Mouse (Mus musculus) stomach, embryonic 16.5 days (tissue): ENCODE data around the gene Cldn12. TPM values are rescaled to one million over a fixed set of nuclear protein-coding genes. Genes with fewer than 3 reads are reported as not detected.
A peak's percentile ranks its signal among the peaks of the same experiment; 100 is the strongest.

Experiments used
- ATAC-seq: fragments of 200-750 bp; cut with Nextera tagmentation; 2 replicates; pipeline ENCODE4 v1.8.0; 2017; ENCODE audit warnings: moderate number of reproducible peaks, moderate TSS enrichment; ENCODE audit not compliant: insufficient read depth, low FRiP score
- H3K27ac ChIP-seq: fragments of 300-500 bp; sonication (generic); 2 replicates; pipeline ENCODE4 v1.5.1; 2014; ENCODE audit warnings: low read length
- H3K27me3 ChIP-seq: fragments of 300-500 bp; sonication (generic); 2 replicates; pipeline ENCODE4 v1.6.1; 2014; ENCODE audit warnings: low read length, control low read depth, mixed read lengths; ENCODE audit not compliant: control insufficient read depth, insufficient read depth
- H3K36me3 ChIP-seq: fragments of 300-500 bp; sonication (generic); 2 replicates; pipeline ENCODE4 v1.6.1; 2014; ENCODE audit warnings: low read length; ENCODE audit not compliant: control insufficient read depth, insufficient read depth
- H3K4me1 ChIP-seq: fragments of 300-500 bp; sonication (generic); 2 replicates; pipeline ENCODE4 v1.6.1; 2014; ENCODE audit warnings: low read length, control low read depth, mixed read lengths; ENCODE audit not compliant: control insufficient read depth, insufficient read depth
- H3K4me2 ChIP-seq: fragments of 300-500 bp; sonication (generic); 2 replicates; pipeline ENCODE4 v1.6.1; 2014; ENCODE audit warnings: low read depth, low read length, mixed read lengths
- H3K4me3 ChIP-seq: fragments of 300-500 bp; sonication (generic); replicated peaks from 2 replicates; pipeline ENCODE4 v1.5.1; 2014; ENCODE audit warnings: mild to moderate bottlenecking, low read length
- H3K9ac ChIP-seq: fragments of 300-500 bp; sonication (generic); 2 replicates; pipeline ENCODE4 v1.6.1; 2014; ENCODE audit warnings: low read length
- H3K9me3 ChIP-seq: fragments of 300-500 bp; sonication (generic); replicated peaks from 2 replicates; pipeline ENCODE4 v1.6.1; 2016; ENCODE audit warnings: low read length, control low read depth; ENCODE audit not compliant: control insufficient read depth
- WGBS: fragments of 180-500 bp; shearing (Covaris S2); extraction: QIAGEN DNeasy Blood & Tissue Kit; methylation state at CpG from one replicate; pipeline ENCODE4 v1.1.7; 2014; 5-methylcytosine and 5-hydroxymethylcytosine counted together
- polyA plus RNA-seq: library from polyadenylated mRNA; unstranded; fragments of >200 nt; fragmentation: Nextera tagmentation; extraction: Ambion mirVana; gene quantifications from 2 replicates; pipeline ENCODE4 v1.2.1, GENCODE M21; 2015

The Cldn12 gene
- 23.5 and 27.0 TPM in 2 replicates for polyA plus RNA-seq

GRCm38 (mm10) chr5:5514196-5515076 is at the start of gene Cldn12:
Gene Cldn12 (minus strand): TSS chr5:5514958.
- Histone ChIP-seq H3K9me3 (no peaks in the 10 kb centered on the region), H3K9ac (peak within 1 kb of the TSS; percentile 90), H3K27me3 (no peaks in the 10 kb centered on the region), H3K36me3 (no peaks in the 10 kb centered on the region), H3K4me2 (peak within 1 kb of the TSS; percentile 89), H3K4me3 (peak within 1 kb of the TSS; percentile 91), H3K27ac (peak within 1 kb of the TSS; percentile 92), H3K4me1 (no peaks in the 10 kb centered on the region)
- peak; percentile 96 for ATAC-seq
- WGBS = under 1% methylated on average over 79 of the region's 79 CpGs

GRCm38 (mm10) chr5:5562435-5562834 is 47.7 kb upstream of the Cldn12 start:
- H3K36me3 ChIP-seq = no peaks in the 10 kb centered on the region
- H3K27ac ChIP-seq = no peak overlapping the region
- H3K4me1 ChIP-seq = no peaks in the 10 kb centered on the region
- no peaks in the 10 kb centered on the region for H3K27me3 ChIP-seq
- WGBS = 81% methylated on average over 3 of the region's 3 CpGs
- H3K4me3 ChIP-seq = no peak overlapping the region
- no peaks in the 10 kb centered on the region for H3K9me3 ChIP-seq
- H3K9ac ChIP-seq = no peak overlapping the region
- no peak for ATAC-seq
- no peak overlapping the region for H3K4me2 ChIP-seq

- no peaks in the 10 kb centered on the region for H3K9me3 ChIP-seq
- no peak overlapping the region for H3K9ac ChIP-seq
- no peaks in the 10 kb centered on the region for H3K4me1 ChIP-seq
- no peak for ATAC-seq
- no peak overlapping the region for H3K4me3 ChIP-seq
- no peaks in the 10 kb centered on the region for H3K27me3 ChIP-seq
- no peak overlapping the region for H3K4me2 ChIP-seq
- 66% methylated on average over 4 of the region's 4 CpGs for WGBS
- no peaks in the 10 kb centered on the region for H3K36me3 ChIP-seq
- no peak overlapping the region for H3K27ac ChIP-seq
Observed at GRCm38 (mm10) chr5:5561041-5561706, 46.4 kb upstream of the Cldn12 start.

- Histone ChIP-seq H3K4me1 (no peaks in the 10 kb centered on the region), H3K4me3 (peak overlapping the region; percentile 91), H3K9me3 (no peaks in the 10 kb centered on the region), H3K9ac (peak overlapping the region; percentile 90), H3K4me2 (peak overlapping the region; percentile 52), H3K27ac (peak overlapping the region; percentile 51; the same call in 1 of the 2 replicates), H3K36me3 (peaks cover under 1% of the 10 kb centered on the region), H3K27me3 (no peaks in the 10 kb centered on the region)
- 34% methylated on average over 8 of the region's 8 CpGs for WGBS
- ATAC-seq = no peak
Observed at GRCm38 (mm10) chr5:5559798-5560197, 45.0 kb upstream of the Cldn12 start.

- no peaks in the 10 kb centered on the region for H3K27me3 ChIP-seq
- under 1% methylated on average over 43 of the region's 43 CpGs for WGBS
Observed at GRCm38 (mm10) chr5:5559079-5559740, 44.5 kb upstream of the Cldn12 start, which contains the start of gene Gtpbp10. Gene Gtpbp10 (minus strand): TSS chr5:5559538.

GRCm38 (mm10) chr5:5551110-5551509 is 36.4 kb upstream of the Cldn12 start:
- H3K36me3 ChIP-seq = peaks cover 21% of the 10 kb centered on the region
- ATAC-seq = no peak
- no peaks in the 10 kb centered on the region for H3K9me3 ChIP-seq
- H3K4me1 ChIP-seq = no peaks in the 10 kb centered on the region
- WGBS = 85% methylated on average over 1 of the region's 1 CpGs
- H3K9ac ChIP-seq = no peak overlapping the region
- no peaks in the 10 kb centered on the region for H3K27me3 ChIP-seq
- H3K4me2 ChIP-seq = no peak overlapping the region
- H3K4me3 ChIP-seq = no peak overlapping the region
- H3K27ac ChIP-seq = no peak overlapping the region

More at GRCm38 (mm10) chr5:5559079-5559740, 44.5 kb upstream of the Cldn12 start, which contains the start of gene Gtpbp10:
- peak within 1 kb of the TSS; percentile 52 for H3K4me2 ChIP-seq
- no peaks in the 10 kb centered on the region for H3K4me1 ChIP-seq
- peak; percentile 99 for ATAC-seq
- H3K36me3 ChIP-seq = peaks cover 6% of the 10 kb centered on the region
- peak within 1 kb of the TSS; percentile 91 for H3K4me3 ChIP-seq
- H3K27ac ChIP-seq = peak within 1 kb of the TSS; percentile 66
- no peaks in the 10 kb centered on the region for H3K9me3 ChIP-seq
- peak within 1 kb of the TSS; percentile 90 for H3K9ac ChIP-seq

- Histone ChIP-seq H3K9ac (no peak overlapping the region), H3K4me1 (no peaks in the 10 kb centered on the region), H3K36me3 (peaks cover 11% of the 10 kb centered on the region), H3K27me3 (no peaks in the 10 kb centered on the region), H3K9me3 (no peaks in the 10 kb centered on the region), H3K4me2 (no peak overlapping the region), H3K4me3 (no peak overlapping the region), H3K27ac (no peak overlapping the region)
- no peak for ATAC-seq
- 59% methylated on average over 3 of the region's 3 CpGs for WGBS
Observed at GRCm38 (mm10) chr5:5540385-5540784, 25.6 kb upstream of the Cldn12 start.

- H3K36me3 ChIP-seq = peaks cover 11% of the 10 kb centered on the region
- H3K9me3 ChIP-seq = no peaks in the 10 kb centered on the region
- H3K4me2 ChIP-seq = no peak overlapping the region
- no peaks in the 10 kb centered on the region for H3K27me3 ChIP-seq
- H3K27ac ChIP-seq = no peak overlapping the region
- 69% methylated on average over 3 of the region's 3 CpGs for WGBS
- H3K9ac ChIP-seq = no peak overlapping the region
- no peak for ATAC-seq
- H3K4me1 ChIP-seq = no peaks in the 10 kb centered on the region
- H3K4me3 ChIP-seq = no peak overlapping the region
Observed at GRCm38 (mm10) chr5:5539771-5540170, 25.0 kb upstream of the Cldn12 start.
